Mouse (Mus musculus) erythroblast, embryonic 14.5 days (primary cell): ENCODE data around the gene Yipf2. TPM values are rescaled to one million over a fixed set of nuclear protein-coding genes. Genes with fewer than 3 reads are reported as not detected.
"Not testable (repeated sequence)": the region's sequence is repeated elsewhere in the genome, so short reads cannot be mapped to it uniquely, and the experiment has no call there.

Experiments used
- H3K27me3 ChIP-seq: 2 replicates; pipeline ENCODE4 v1.6.1; 2012; ENCODE audit warnings: inconsistent platforms; ENCODE audit not compliant: control insufficient read depth
- H3K36me3 ChIP-seq: 2 replicates; pipeline ENCODE4 v1.6.1; 2012; ENCODE audit warnings: mild to moderate bottlenecking, inconsistent platforms; ENCODE audit not compliant: control insufficient read depth
- H3K4me1 ChIP-seq: 2 replicates; pipeline ENCODE4 v1.6.1; 2012; ENCODE audit warnings: inconsistent platforms; ENCODE audit not compliant: control insufficient read depth
- H3K4me3 ChIP-seq: replicated peaks from 2 replicates; pipeline ENCODE3; 2012; ENCODE audit warnings: moderate library complexity, mild to moderate bottlenecking, inconsistent platforms
- H3K9me3 ChIP-seq: 2 replicates; pipeline ENCODE4 v1.6.1; 2012; ENCODE audit warnings: low read length, inconsistent platforms, mixed read lengths; ENCODE audit not compliant: control insufficient read depth
- GATA1 ChIP-seq: IDR thresholded peaks from 2 replicates; pipeline ENCODE4 v1.6.1; 2012; ENCODE audit warnings: low read length, inconsistent platforms, mixed read lengths
- TAL1 ChIP-seq: IDR thresholded peaks from 3 replicates; pipeline ENCODE4 v1.6.1; 2012; ENCODE audit warnings: low read length, inconsistent platforms, mixed read lengths
- polyA plus RNA-seq: library from polyadenylated mRNA; stranded (reverse); fragments of >175 nt; gene quantifications from 2 replicates; pipeline ENCODE4 v1.2.3, GENCODE M21; 2012

Yipf2 gene
- polyA plus RNA-seq, 1 experiment = 0.25 TPM

- H3K4me3 ChIP-seq = no peak overlapping the region
- TF ChIP-seq TAL1 (peak; percentile 25; the same call in 1 of the 3 replicates), GATA1 (no peak)
Measured at GRCm38 (mm10) chr9:21601722-21602399, 9.2 kb upstream of the Yipf2 start.

DNA sequence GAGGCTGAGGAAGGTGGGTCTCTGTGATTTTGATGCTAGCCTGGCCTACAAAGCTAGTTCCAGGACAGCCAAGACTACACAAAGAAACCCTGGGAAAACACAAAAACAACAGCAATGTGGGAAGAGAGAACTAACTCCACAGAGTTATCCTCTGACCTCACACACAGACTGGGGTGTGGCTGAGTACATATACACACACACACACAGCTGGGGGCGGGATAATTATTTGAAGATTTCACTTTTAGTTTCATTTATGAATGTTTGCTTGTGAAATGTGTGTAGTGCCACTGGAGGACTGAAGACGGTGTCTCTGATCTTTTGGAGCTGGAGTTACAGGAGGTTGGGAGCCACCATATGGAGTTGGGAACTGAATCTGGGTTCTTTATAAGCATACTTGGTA, 8.4 kb upstream of the Yipf2 start:
- Histone ChIP-seq H3K9me3 (no peaks in the 10 kb centered on the region), H3K4me3 (no peak overlapping the region), H3K36me3 (peaks cover 11% of the 10 kb centered on the region), H3K27me3 (no peaks in the 10 kb centered on the region), H3K4me1 (peaks cover 21% of the 10 kb centered on the region)
- TF ChIP-seq GATA1 = no peak
- no peak for TF ChIP-seq TAL1

More at GRCm38 (mm10) chr9:21601722-21602399, 9.2 kb upstream of the Yipf2 start:
- H3K9me3 ChIP-seq = no peaks in the 10 kb centered on the region
- H3K36me3 ChIP-seq = peaks cover 7% of the 10 kb centered on the region
- H3K4me1 ChIP-seq = peaks cover 21% of the 10 kb centered on the region
- H3K27me3 ChIP-seq = no peaks in the 10 kb centered on the region

- no peak for TF ChIP-seq GATA1
- TF ChIP-seq TAL1 = no peak
- Histone ChIP-seq H3K9me3 (no peaks in the 10 kb centered on the region), H3K4me3 (no peak overlapping the region), H3K27me3 (no peaks in the 10 kb centered on the region), H3K4me1 (peaks cover 24% of the 10 kb centered on the region), H3K36me3 (peaks cover 20% of the 10 kb centered on the region)
Measured at GRCm38 (mm10) chr9:21600186-21600585, 7.6 kb upstream of the Yipf2 start.

- TF ChIP-seq GATA1 (no peak), TAL1 (no peak)
- Histone ChIP-seq H3K4me3 (no peak overlapping the region), H3K27me3 (no peaks in the 10 kb centered on the region), H3K36me3 (peaks cover 37% of the 10 kb centered on the region), H3K4me1 (peaks cover 43% of the 10 kb centered on the region), H3K9me3 (no peaks in the 10 kb centered on the region)
Measured at GRCm38 (mm10) chr9:21598198-21598597, 5.6 kb upstream of the Yipf2 start.

- H3K4me1 ChIP-seq = peaks cover 46% of the 10 kb centered on the region
- no peak overlapping the region for H3K4me3 ChIP-seq
- H3K9me3 ChIP-seq = no peaks in the 10 kb centered on the region
- peaks cover 51% of the 10 kb centered on the region for H3K36me3 ChIP-seq
- no peaks in the 10 kb centered on the region for H3K27me3 ChIP-seq
- TF ChIP-seq TAL1 (no peak), GATA1 (no peak)
Measured at GRCm38 (mm10) chr9:21594838-21595237, 2.2 kb upstream of the Yipf2 start.

DNA sequence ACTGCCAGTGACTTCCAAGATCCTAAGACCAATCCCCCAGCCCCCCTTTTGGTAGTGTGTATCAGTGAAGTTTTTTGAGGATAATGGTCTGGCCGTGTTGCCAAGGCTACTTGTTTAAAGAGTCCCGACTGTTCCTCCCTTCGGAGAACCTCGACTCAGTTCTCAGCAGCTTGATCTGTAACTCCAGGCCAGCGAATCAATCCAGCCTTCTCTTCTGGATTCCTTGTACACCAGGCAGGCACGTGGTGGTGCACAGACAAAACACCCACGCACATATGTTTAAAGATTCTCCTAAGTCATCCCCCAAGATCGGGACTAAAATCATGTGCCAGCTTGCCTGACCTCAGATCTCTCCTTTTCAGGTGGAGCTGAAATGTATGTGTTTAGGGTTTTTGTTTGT, 1.7 kb upstream of the Yipf2 start:
- Histone ChIP-seq H3K36me3 (peaks cover 56% of the 10 kb centered on the region), H3K4me3 (peak overlapping the region; percentile 84), H3K4me1 (peaks cover 43% of the 10 kb centered on the region)
- H3K9me3 ChIP-seq, H3K27me3 ChIP-seq: not testable (repeated sequence)

DNA sequence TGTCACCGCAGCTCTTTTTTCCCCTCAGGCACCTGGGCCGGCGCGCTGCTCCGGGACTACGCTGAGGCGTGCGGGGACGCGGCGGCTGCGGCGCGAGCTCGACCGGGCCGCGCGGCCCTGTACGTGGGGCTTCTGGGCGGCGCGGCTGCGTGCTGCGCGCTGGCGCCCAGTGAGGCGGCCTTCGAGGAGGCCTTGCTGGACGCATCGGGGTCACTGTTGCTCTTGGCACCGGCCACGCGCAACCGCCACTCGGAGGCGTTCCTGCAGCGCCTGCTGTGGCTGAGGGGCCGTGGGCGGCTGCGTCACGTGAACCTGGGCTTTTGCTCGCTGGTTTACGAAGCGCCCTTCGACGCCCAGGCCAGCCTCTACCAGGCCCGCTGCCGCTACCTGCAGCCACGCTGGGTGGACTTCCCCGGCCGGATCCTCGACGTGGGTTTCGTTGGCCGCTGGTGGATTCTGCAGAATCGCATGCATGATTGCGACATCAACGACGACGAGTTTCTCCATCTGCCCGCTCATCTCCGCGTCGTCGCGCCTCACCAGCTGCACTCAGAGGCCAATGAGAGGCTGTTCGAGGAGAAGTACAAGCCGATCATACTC, 594 bp upstream of the Yipf2 start:
- H3K4me3 ChIP-seq = peak overlapping the region; percentile 84
- peaks cover 67% of the 10 kb centered on the region for H3K36me3 ChIP-seq

DNA sequence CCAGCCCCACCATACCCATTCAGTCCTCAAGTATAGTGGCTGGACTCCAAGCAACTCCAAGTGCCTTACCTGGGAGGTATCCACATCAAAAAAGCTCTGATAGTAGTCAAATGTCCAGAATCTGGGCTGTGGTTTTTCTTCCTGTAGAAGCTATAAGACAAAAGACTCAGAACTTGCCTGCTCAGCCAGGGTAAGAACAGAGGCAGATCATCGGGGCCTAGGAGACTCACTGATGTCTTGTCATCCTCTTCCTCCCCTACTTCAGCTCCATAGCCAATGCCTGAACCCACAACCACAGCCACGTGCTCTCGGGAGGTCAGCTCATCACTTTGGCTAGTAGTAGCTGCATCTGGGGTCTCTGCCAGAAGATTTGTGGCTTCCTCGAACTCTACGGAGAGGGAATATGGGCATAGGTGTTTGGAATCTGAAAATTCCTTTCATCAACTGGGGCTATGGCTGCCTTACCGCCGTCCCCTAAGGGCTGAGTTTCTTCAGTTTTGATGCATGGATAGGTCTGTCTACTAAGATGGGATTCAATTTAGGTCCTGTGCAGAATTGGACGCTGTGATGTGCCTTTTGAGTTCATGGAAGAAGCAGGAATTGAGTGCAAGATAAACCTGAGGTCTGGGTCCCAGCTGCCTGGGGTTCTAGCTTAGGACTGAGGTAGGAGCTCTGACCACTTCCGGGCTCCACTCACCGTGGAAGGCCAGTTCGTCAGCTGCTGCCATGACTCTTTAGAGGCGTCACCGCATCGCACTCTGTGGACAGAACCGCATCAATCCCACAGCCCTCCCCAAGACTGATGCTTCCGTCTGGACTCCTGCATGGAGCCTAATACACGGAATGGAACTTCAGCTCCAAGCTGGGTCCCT, 561 bp downstream of the Yipf2 start:
- Histone ChIP-seq H3K4me3 (peak overlapping the region; percentile 84), H3K27me3 (no peaks in the 10 kb centered on the region), H3K9me3 (no peaks in the 10 kb centered on the region), H3K4me1 (peaks cover 43% of the 10 kb centered on the region), H3K36me3 (peaks cover 74% of the 10 kb centered on the region)
- TF ChIP-seq GATA1 (no peak), TAL1 (no peak)

More for the DNA sequence above, 594 bp upstream of the Yipf2 start:
- Histone ChIP-seq H3K27me3 (no peaks in the 10 kb centered on the region), H3K9me3 (no peaks in the 10 kb centered on the region), H3K4me1 (peaks cover 43% of the 10 kb centered on the region)
- no peak for TF ChIP-seq GATA1
- TF ChIP-seq TAL1 = no peak

DNA sequence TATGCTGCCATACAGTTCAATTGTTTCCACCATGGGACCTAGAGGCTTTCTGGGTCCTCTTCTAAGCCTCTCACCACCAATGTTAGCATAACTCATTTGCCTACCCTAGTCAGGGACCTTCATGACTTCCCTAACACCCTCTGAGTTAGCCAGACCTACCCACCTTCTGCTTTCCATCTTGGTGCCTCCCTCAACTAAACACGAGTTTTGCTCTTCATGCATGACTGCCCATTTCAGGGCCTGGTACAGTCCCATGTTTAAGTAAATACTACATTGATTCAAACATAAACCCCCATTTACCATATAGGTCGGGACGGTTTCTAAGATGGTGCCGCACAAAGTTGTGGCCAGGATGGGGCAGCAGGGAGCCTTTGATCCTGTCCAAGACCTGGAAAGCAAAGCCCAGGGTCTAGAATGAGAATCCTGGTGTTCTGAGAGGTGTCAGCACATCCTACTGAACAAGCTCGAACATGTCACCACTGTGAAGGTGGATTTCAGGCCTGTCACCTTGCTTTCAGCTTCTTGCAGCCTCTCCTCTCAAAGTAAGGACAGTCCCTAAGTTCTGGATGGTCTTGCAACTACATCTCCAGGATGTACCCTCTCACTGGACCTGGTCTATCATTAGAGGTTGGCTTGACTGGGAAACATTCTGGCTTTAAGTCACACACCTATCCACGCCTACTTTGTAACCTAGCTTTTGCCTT, 1.3 kb downstream of the Yipf2 start:
- H3K9me3 ChIP-seq = no peaks in the 10 kb centered on the region
- H3K36me3 ChIP-seq = peaks cover 77% of the 10 kb centered on the region
- TF ChIP-seq GATA1 (no peak), TAL1 (no peak)
- peaks cover 43% of the 10 kb centered on the region for H3K4me1 ChIP-seq
- H3K4me3 ChIP-seq = peak overlapping the region; percentile 84
- H3K27me3 ChIP-seq = no peaks in the 10 kb centered on the region
